Mouse (Mus musculus) neural tube, embryonic 14.5 days (tissue): Measurements from ENCODE around the gene Atoh8. TPM values are rescaled to one million over a fixed set of nuclear protein-coding genes. Genes with fewer than 3 reads are reported as not detected.

ENCODE experiments used
- ATAC-seq: fragments of 200-750 bp; cut with Nextera tagmentation; 2 replicates; pipeline ENCODE4 v1.8.0; 2017; ENCODE audit warnings: low read depth, mild to moderate bottlenecking, moderate TSS enrichment, moderate library complexity
- H3K27ac ChIP-seq: fragments of 300-500 bp; sonication (generic); 2 replicates; pipeline ENCODE4 v1.5.1; 2014; ENCODE audit warnings: low read depth, mild to moderate bottlenecking, control low read depth, low read length, moderate library complexity, mixed read lengths
- H3K27me3 ChIP-seq: fragments of 300-500 bp; sonication (generic); 2 replicates; pipeline ENCODE4 v1.6.1; 2014; ENCODE audit warnings: low read length; ENCODE audit not compliant: control insufficient read depth, insufficient read depth
- H3K36me3 ChIP-seq: fragments of 300-500 bp; sonication (generic); 2 replicates; pipeline ENCODE4 v1.6.1; 2014; ENCODE audit warnings: low read length, mixed read lengths; ENCODE audit not compliant: control insufficient read depth, insufficient read depth
- H3K4me1 ChIP-seq: fragments of 300-500 bp; sonication (generic); 2 replicates; pipeline ENCODE4 v1.6.1; 2014; ENCODE audit warnings: low read length; ENCODE audit not compliant: control insufficient read depth, insufficient read depth
- H3K4me2 ChIP-seq: fragments of 300-500 bp; sonication (generic); 2 replicates; pipeline ENCODE4 v1.6.1; 2014; ENCODE audit warnings: mild to moderate bottlenecking, low read depth, low read length, control low read depth
- H3K4me3 ChIP-seq: fragments of 300-500 bp; sonication (generic); 2 replicates; pipeline ENCODE4 v1.5.1; 2014; ENCODE audit warnings: low read depth, low read length, control low read depth, mixed read lengths
- H3K9ac ChIP-seq: fragments of 300-500 bp; sonication (generic); replicated peaks from 2 replicates; pipeline ENCODE4 v1.6.1; 2014; ENCODE audit warnings: low read depth, mild to moderate bottlenecking, control low read depth, low read length, mixed read lengths
- H3K9me3 ChIP-seq: fragments of 300-500 bp; sonication (generic); 2 replicates; pipeline ENCODE4 v1.6.1; 2016; ENCODE audit warnings: low read length; ENCODE audit not compliant: control insufficient read depth
- WGBS: fragments of 180-500 bp; shearing (Covaris S2); extraction: QIAGEN DNeasy Blood & Tissue Kit; methylation state at CpG from one replicate; pipeline ENCODE4 v1.1.7; 2014; 5-methylcytosine and 5-hydroxymethylcytosine counted together
- polyA plus RNA-seq: library from polyadenylated mRNA; unstranded; fragments of >200 nt; fragmentation: Nextera tagmentation; extraction: Ambion mirVana; gene quantifications from 2 replicates; pipeline ENCODE4 v1.2.1, GENCODE M21; 2014

Gene Atoh8
- polyA plus RNA-seq, 1 experiment from 2014 or later = 1.1 TPM

DNA sequence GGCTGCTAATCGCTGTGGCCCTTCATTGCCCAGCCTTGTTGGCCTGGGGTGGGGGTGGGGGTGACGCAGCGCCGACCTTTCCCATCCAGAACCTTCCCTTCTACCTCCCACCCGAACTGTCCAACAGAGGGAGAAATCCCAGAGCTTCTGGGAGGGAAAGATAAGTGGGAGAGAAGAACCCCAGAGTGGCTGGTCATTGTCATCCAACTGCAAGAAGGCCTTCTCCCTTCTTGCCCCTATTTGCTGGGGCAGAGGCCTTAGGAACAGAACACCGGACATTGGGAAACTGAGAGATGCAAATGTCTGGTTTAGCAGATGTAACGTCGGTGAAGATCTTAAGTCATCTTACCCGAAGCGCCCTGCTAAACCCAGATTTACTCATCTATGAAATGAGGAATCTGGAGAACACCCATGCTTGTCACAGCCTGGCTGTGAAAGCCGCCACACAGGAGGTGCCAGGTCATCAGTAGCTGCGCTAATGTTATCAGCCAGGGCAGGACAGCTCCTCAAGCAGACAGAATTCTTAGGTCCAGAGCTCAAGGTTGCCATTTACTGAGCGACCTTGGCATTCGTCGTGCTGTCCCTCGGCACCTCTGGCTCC is 530 bp upstream of the Atoh8 start:
- H3K4me3 ChIP-seq = peak overlapping the region; percentile 44
- H3K27ac ChIP-seq = no peak overlapping the region; the same call in 1 of the 2 replicates
- H3K4me1 ChIP-seq = peaks cover 21% of the 10 kb centered on the region
- 0 out of 2 replicates have a peak overlapping the region, but pooled peaks have one; percentile 43 for H3K9ac ChIP-seq
- WGBS = 27% methylated on average over 16 of the region's 16 CpGs
- peak overlapping the region; percentile 99 for H3K4me2 ChIP-seq
- ATAC-seq = no peak
- peaks cover 27% of the 10 kb centered on the region for H3K27me3 ChIP-seq
- H3K36me3 ChIP-seq = no peaks in the 10 kb centered on the region
- H3K9me3 ChIP-seq = no peaks in the 10 kb centered on the region

DNA sequence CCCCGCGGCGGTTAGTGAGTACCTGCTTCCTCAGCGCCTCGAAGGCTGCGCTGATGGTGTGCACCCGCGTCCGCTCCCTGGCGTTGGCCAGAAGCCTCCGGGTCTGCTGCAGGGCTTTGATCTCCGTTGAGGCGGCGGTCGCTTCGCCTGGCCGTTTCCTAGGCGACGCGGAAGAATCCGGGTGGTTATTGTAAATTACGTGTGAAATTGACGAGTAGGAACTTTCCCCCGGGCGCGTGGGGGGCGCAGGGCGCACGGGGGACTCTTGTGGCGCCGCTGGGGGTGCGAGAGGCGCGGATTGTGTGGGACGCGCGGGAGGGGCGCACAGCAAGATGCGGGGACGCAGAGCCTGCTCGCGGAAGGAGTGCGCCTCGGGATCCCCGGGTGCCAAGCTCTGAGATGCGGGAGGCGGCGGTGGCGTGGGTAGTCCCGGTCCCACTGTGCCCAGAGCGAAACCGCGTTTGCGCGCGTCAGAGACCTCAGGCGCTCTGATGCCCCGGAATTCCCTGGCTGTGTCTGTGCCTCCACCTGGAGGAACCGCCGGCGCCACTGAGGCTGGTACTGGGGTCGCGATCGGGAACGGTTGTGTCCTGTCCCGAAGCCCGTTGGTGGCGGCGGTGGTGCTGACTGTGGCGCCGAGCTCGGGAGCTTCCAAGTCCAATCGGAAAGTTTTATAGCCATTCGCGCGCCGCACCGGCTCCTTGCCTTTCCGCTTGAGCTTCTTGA is 842 bp downstream of the Atoh8 start:
- Histone ChIP-seq H3K4me3 (peak overlapping the region; percentile 44), H3K27me3 (peaks cover 27% of the 10 kb centered on the region), H3K4me1 (peaks cover 21% of the 10 kb centered on the region), H3K9me3 (no peaks in the 10 kb centered on the region), H3K4me2 (peak overlapping the region; percentile 99), H3K36me3 (no peaks in the 10 kb centered on the region), H3K27ac (peak overlapping the region; percentile 34; the same call in 1 of the 2 replicates), H3K9ac (peak overlapping the region; percentile 43)
- ATAC-seq = peak; percentile 41
- WGBS = under 1% methylated on average over 65 of the region's 79 CpGs

DNA sequence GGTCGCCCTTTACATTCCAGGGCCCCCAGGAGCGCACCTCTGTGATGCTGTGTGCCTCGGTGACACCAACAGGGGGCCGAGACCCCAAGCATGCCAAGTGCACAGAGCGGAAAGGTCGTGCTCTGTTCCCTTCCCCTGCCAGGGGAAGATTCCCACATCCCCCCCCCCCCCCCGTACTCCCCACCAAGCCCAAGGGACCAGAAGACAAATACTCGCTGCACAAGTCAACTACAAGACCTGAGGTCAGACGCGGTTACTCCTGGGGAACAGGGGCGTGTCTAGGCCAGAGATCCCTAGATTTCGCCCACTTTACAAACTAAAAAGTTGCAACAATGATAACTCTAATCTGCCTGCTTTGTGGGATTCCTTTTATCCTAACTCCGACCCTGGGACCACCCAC is 1.4 kb downstream of the Atoh8 start:
- WGBS = 5% methylated on average over 13 of the region's 13 CpGs
- H3K9me3 ChIP-seq = no peaks in the 10 kb centered on the region
- no peaks in the 10 kb centered on the region for H3K36me3 ChIP-seq
- H3K27ac ChIP-seq = no peak overlapping the region
- H3K9ac ChIP-seq = 0 out of 2 replicates have a peak overlapping the region, but pooled peaks have one; percentile 3
- H3K4me3 ChIP-seq = peak overlapping the region; percentile 44
- H3K4me1 ChIP-seq = peaks cover 21% of the 10 kb centered on the region
- H3K27me3 ChIP-seq = peaks cover 27% of the 10 kb centered on the region
- peak overlapping the region; percentile 99 for H3K4me2 ChIP-seq
- ATAC-seq = no peak

DNA sequence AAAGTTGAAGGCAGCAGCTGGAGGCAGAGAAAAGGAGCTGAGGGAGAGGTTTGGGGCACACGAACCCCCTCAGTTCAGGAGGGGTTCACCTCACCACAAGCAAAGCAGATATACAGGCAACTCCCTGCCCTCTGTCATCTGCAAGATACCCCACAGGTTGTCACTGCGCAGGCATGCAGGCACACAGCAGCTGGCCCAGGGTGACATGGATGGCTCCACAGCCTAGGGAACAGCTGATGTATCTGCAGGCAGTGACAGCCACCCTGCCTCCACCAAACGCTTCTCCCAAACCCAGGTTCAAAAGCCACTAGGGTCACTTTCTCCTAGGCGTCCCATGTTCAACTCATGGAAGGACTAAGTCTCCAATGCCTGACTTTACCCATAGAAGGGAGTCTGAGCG is 2.5 kb downstream of the Atoh8 start:
- Histone ChIP-seq H3K4me1 (peaks cover 21% of the 10 kb centered on the region), H3K4me3 (no peak overlapping the region), H3K36me3 (no peaks in the 10 kb centered on the region), H3K27me3 (peaks cover 24% of the 10 kb centered on the region), H3K27ac (no peak overlapping the region), H3K4me2 (peak overlapping the region; percentile 99), H3K9me3 (no peaks in the 10 kb centered on the region), H3K9ac (no peak overlapping the region)
- WGBS = 58% methylated on average over 5 of the region's 5 CpGs
- no peak for ATAC-seq

DNA sequence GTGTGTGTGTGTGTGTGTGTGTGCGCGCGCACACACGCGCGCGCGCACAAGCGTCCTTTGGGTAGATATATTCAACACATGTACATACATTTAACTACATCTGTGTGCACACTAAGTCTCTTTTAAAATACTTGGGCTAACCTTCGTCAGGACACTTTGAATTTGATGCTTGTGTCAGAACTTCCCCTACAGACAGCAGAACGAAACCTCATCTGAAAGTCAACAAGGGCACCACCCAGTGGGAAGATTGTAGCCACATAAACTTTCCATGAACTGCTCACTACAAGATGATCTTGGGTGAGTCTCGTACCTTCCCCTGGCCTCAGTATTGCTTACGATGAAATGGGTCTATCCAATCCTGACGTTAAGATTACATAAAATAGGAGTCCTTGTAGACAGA is 3.0 kb downstream of the Atoh8 start:
- H3K4me2 ChIP-seq = no peak overlapping the region
- no peaks in the 10 kb centered on the region for H3K36me3 ChIP-seq
- no peak overlapping the region for H3K4me3 ChIP-seq
- no peak overlapping the region for H3K27ac ChIP-seq
- peaks cover 21% of the 10 kb centered on the region for H3K4me1 ChIP-seq
- peaks cover 24% of the 10 kb centered on the region for H3K27me3 ChIP-seq
- no peak for ATAC-seq
- H3K9me3 ChIP-seq = no peaks in the 10 kb centered on the region
- no peak overlapping the region for H3K9ac ChIP-seq
- WGBS = 92% methylated on average over 14 of the region's 14 CpGs

DNA sequence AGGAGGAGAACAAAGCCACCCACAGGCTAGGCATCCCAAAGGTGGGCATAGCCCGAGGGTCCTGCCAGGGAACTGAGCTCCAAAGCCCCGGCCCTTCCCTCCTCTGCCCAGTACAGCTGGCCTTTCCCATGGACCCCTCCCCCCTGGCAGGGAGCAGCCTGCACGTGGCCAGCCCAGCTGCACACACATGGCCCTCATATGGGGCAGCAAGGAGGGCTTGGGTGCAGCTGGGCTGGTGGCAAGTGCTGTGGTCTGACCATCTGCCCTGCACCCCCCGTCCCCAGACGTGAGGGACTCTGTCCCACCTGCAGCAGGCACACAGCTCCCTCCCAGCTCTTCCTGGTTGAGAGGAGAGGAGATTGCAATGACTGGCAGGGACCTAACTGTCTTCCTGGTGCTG is 4.5 kb downstream of the Atoh8 start:
- Histone ChIP-seq H3K4me2 (no peak overlapping the region), H3K36me3 (no peaks in the 10 kb centered on the region), H3K27ac (no peak overlapping the region), H3K4me3 (no peak overlapping the region), H3K4me1 (peaks cover 21% of the 10 kb centered on the region), H3K9me3 (no peaks in the 10 kb centered on the region), H3K9ac (no peak overlapping the region), H3K27me3 (peaks cover 21% of the 10 kb centered on the region)
- 13% methylated on average over 5 of the region's 5 CpGs for WGBS
- ATAC-seq = no peak

DNA sequence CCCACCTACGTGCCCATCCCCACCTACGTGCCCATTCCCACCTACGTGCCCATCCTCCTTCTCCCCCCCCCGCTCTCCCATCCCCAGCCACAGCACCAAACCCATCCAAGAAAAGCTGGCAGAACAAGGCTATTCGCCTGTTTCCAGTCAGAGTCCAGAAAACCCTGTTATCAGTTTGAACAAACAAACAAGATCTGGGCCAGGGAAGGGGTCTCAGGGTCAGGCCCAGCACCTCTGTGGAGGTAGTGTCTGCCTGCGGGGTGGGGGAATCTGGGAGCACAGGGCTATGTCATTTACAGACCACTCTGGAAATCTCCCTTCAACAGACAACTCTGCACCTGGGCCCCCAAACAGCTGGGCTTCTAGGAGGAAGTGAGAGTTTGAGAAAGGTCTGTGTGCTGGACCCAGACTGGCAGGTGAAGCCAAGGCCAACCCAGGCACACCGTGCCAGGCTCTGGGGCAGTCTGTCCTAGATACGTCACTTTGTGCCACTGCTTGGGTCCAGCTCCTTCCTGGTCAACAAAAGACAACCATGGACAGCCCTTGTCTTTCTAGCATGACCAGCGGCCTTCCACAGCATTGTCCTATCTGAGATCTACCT is 7.6 kb downstream of the Atoh8 start:
- Histone ChIP-seq H3K36me3 (no peaks in the 10 kb centered on the region), H3K27ac (no peak overlapping the region), H3K9ac (no peak overlapping the region), H3K27me3 (peaks cover 14% of the 10 kb centered on the region), H3K9me3 (no peaks in the 10 kb centered on the region), H3K4me3 (no peak overlapping the region), H3K4me2 (no peak overlapping the region), H3K4me1 (peaks cover 3% of the 10 kb centered on the region; the same call in 1 of the 2 replicates)
- ATAC-seq = no peak
- WGBS = 93% methylated on average over 9 of the region's 9 CpGs

DNA sequence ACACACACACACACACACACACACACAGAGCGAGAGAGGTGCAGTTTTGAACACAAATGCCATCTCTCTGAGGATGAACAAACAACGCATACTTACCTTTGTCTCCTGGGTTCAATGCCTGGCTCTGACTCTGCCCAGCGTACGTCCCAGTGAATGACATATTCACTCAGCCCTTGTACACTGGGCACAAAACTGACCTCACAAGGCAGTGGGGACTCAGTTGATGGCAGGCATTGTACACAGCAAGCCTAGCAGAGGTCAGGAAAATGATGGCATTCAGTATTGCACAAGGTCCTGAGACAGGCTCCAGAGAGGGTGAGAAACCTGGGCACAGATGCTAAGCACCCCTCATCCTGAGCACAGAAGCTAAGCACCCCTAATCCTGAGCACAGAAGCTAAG is 8.4 kb downstream of the Atoh8 start:
- Histone ChIP-seq H3K27me3 (peaks cover 11% of the 10 kb centered on the region), H3K27ac (no peak overlapping the region), H3K9me3 (no peaks in the 10 kb centered on the region), H3K4me2 (no peak overlapping the region), H3K4me3 (no peak overlapping the region), H3K9ac (no peak overlapping the region), H3K36me3 (no peaks in the 10 kb centered on the region), H3K4me1 (peaks cover 10% of the 10 kb centered on the region)
- no peak for ATAC-seq
- WGBS = 85% methylated on average over 4 of the region's 4 CpGs

DNA sequence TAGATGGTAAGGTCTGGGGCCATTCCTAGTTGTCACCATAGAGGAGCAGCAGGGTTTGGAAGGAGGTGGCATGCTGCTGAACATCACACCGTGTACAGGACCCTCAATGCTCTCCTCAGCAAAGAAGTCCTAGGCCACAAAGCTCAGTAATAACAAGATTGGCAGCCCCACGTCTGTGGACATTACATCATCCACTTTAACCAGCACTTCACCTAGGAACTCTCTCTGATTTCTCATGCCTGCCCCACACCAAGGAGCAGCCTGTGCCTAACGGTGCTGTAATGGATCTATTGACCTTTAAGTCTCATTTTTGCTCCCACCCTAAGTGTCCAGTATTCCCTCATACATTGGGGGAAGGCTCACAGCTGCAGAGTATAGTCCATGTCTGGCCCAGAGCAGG is 9.7 kb downstream of the Atoh8 start:
- Histone ChIP-seq H3K27ac (no peak overlapping the region), H3K4me2 (no peak overlapping the region), H3K36me3 (no peaks in the 10 kb centered on the region), H3K27me3 (peaks cover 11% of the 10 kb centered on the region), H3K9ac (no peak overlapping the region), H3K4me1 (peaks cover 11% of the 10 kb centered on the region), H3K4me3 (no peak overlapping the region), H3K9me3 (no peaks in the 10 kb centered on the region)
- ATAC-seq = no peak
- WGBS = 82% methylated on average over 3 of the region's 3 CpGs
